Mouse (Mus musculus): ENCODE results near the gene Kirrel3. TPM values are rescaled to one million over a fixed set of nuclear protein-coding genes. Genes with fewer than 3 reads are reported as not detected.

Gene Kirrel3
- polyA plus RNA-seq, 1 experiment from 2014 or later = 0.13 TPM

DNA sequence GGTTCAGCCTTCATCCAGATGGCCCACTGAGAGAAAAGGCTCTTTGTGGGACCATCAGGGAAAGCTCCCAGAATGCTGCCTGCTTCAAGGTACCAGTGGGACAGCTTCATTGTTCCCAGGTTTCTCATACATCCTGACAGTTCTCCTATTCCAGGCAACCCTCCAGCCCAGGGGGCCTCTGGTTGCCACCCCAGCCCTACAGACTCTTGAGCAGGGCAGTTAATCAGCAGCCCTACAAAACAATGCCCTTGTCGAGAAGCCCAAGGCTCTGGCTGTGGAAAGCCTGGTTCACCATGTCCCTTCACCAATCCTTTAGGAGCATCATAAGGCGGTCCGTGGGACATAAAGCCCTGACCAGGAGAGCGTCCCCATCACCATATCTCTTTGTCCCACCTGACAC lies 567.0 kb downstream of the Kirrel3 start:
- H3K4me3 ChIP-seq (replicated peaks) = no peak overlapping the region
- no peak overlapping the region for H3K27ac ChIP-seq (replicated peaks)
- no peak overlapping the region for H3K4me2 ChIP-seq
- H3K36me3 ChIP-seq (replicated peaks) = peaks cover 74% of the 10 kb centered on the region
- no peaks in the 10 kb centered on the region for H3K27me3 ChIP-seq
- H3K9me3 ChIP-seq (replicated peaks) = no peaks in the 10 kb centered on the region
- peaks cover 5% of the 10 kb centered on the region; the same call in 1 of the 2 replicates for H3K4me1 ChIP-seq (replicated peaks)
- H3K9ac ChIP-seq = no peak overlapping the region
- no peak for ATAC-seq (ENCODE audit: insufficient read depth)
- 85% methylated on average over 4 of the region's 4 CpGs for WGBS (ENCODE audit: insufficient replicate concordance)

- Histone ChIP-seq H3K9me3 (replicated peaks) (no peaks in the 10 kb centered on the region), H3K4me2 (no peak overlapping the region), H3K9ac (no peak overlapping the region), H3K4me1 (replicated peaks) (peaks cover 5% of the 10 kb centered on the region; the same call in 1 of the 2 replicates), H3K27me3 (no peaks in the 10 kb centered on the region), H3K27ac (replicated peaks) (no peak overlapping the region), H3K36me3 (replicated peaks) (peaks cover 70% of the 10 kb centered on the region), H3K4me3 (replicated peaks) (no peak overlapping the region)
- 85% methylated on average over 16 of the region's 16 CpGs for WGBS (ENCODE audit: insufficient replicate concordance)
- no peak for ATAC-seq (ENCODE audit: insufficient read depth)
Measured at GRCm38 (mm10) chr9:35053081-35053480, 567.4 kb downstream of the Kirrel3 start.

GRCm38 (mm10) chr9:35053669-35054068 lies 568.0 kb downstream of the Kirrel3 start:
- no peaks in the 10 kb centered on the region for H3K9me3 ChIP-seq (replicated peaks)
- H3K4me1 ChIP-seq (replicated peaks) = peaks cover 5% of the 10 kb centered on the region; the same call in 1 of the 2 replicates
- ATAC-seq (ENCODE audit: insufficient read depth) = no peak
- 84% methylated on average over 3 of the region's 3 CpGs for WGBS (ENCODE audit: insufficient replicate concordance)
- H3K9ac ChIP-seq = no peak overlapping the region
- H3K27ac ChIP-seq (replicated peaks) = no peak overlapping the region
- no peak overlapping the region for H3K4me3 ChIP-seq (replicated peaks)
- no peaks in the 10 kb centered on the region for H3K27me3 ChIP-seq
- H3K36me3 ChIP-seq (replicated peaks) = peaks cover 64% of the 10 kb centered on the region
- no peak overlapping the region for H3K4me2 ChIP-seq

DNA sequence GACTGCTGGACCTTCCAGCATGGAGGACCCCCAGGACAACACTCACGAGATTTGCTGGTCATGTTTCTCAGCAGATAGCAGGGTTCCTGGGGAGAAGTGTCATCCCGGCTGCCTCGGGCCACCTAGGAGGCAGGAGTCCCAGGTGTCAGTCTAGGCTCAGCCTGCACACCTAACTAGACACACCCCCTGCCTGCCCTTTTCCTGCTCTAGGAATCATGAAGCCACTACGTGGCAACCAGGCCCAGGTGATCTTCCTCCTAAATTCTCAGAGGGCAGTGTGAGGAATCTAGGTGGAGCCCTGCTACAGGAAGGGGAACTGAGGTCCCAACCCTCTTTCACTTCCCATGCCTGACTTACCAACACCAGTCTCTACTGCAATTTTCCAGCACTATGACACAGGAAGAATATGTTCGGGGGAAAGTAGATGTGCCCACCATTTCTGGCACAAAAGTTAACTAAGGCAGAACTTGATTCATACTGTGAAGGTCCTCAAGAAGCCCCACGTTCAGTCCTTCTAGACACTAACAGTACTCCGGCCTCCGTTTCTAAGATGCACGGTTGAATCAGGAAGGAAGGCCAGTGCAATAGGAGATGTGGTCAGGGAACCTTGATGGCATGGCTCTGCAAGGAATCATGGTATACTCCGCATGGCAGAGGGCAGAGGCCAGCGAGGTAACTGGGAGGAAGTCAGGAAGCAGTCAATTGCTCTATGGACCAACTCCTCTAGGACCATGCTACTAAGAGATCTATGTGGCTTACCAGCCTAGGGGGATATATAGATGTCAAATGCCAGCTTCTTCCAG lies 570.0 kb downstream of the Kirrel3 start:
- H3K9ac ChIP-seq = no peak overlapping the region
- no peaks in the 10 kb centered on the region for H3K27me3 ChIP-seq
- ATAC-seq (ENCODE audit: insufficient read depth) = no peak
- H3K9me3 ChIP-seq (replicated peaks) = no peaks in the 10 kb centered on the region
- H3K36me3 ChIP-seq (replicated peaks) = peaks cover 45% of the 10 kb centered on the region
- H3K4me3 ChIP-seq (replicated peaks) = no peak overlapping the region
- H3K27ac ChIP-seq (replicated peaks) = peak overlapping the region; percentile 38
- H3K4me2 ChIP-seq = no peak overlapping the region
- WGBS (ENCODE audit: insufficient replicate concordance) = 68% methylated on average over 11 of the region's 11 CpGs
- peaks cover 16% of the 10 kb centered on the region for H3K4me1 ChIP-seq (replicated peaks)

DNA sequence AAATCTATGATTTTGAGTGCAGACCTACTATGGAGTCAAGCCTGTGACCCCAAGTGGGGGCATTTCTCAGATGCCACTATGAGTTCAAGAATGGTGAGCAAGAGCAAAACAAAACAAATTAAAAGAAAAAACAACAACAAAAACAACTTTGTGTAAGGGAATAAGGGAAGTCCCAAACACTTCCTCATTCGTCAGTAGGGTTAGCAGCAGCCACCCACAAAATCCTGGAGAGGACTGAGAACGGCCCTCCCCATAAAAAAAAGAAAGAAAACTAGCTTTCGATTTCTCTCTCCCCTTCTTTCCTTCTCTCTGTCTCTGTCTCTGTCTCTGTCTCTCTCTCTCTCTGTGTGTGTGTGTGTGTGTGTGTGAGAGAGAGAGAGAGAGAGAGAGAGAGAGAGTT lies 570.9 kb downstream of the Kirrel3 start:
- no peak overlapping the region for H3K4me2 ChIP-seq
- no peak overlapping the region for H3K27ac ChIP-seq (replicated peaks)
- no peaks in the 10 kb centered on the region for H3K9me3 ChIP-seq (replicated peaks)
- 40% methylated on average over 3 of the region's 3 CpGs for WGBS (ENCODE audit: insufficient replicate concordance)
- no peak overlapping the region for H3K4me3 ChIP-seq (replicated peaks)
- no peaks in the 10 kb centered on the region for H3K27me3 ChIP-seq
- H3K36me3 ChIP-seq (replicated peaks) = peaks cover 36% of the 10 kb centered on the region
- peaks cover 21% of the 10 kb centered on the region for H3K4me1 ChIP-seq (replicated peaks)
- H3K9ac ChIP-seq = no peak overlapping the region
- ATAC-seq (ENCODE audit: insufficient read depth) = no peak

- Histone ChIP-seq H3K9me3 (replicated peaks) (no peaks in the 10 kb centered on the region), H3K27ac (replicated peaks) (no peak overlapping the region), H3K27me3 (no peaks in the 10 kb centered on the region), H3K9ac (no peak overlapping the region), H3K4me1 (replicated peaks) (peaks cover 29% of the 10 kb centered on the region), H3K36me3 (replicated peaks) (peaks cover 26% of the 10 kb centered on the region), H3K4me2 (no peak overlapping the region), H3K4me3 (replicated peaks) (no peak overlapping the region)
- no peak for ATAC-seq (ENCODE audit: insufficient read depth)
- WGBS (ENCODE audit: insufficient replicate concordance) = 67% methylated on average over 6 of the region's 6 CpGs
Measured at GRCm38 (mm10) chr9:35057631-35058030, 571.9 kb downstream of the Kirrel3 start.

GRCm38 (mm10) chr9:35058186-35058585 lies 572.5 kb downstream of the Kirrel3 start:
- Histone ChIP-seq H3K27me3 (no peaks in the 10 kb centered on the region), H3K4me2 (no peak overlapping the region), H3K9me3 (replicated peaks) (no peaks in the 10 kb centered on the region), H3K9ac (no peak overlapping the region), H3K4me3 (replicated peaks) (no peak overlapping the region), H3K27ac (replicated peaks) (no peak overlapping the region), H3K36me3 (replicated peaks) (peaks cover 21% of the 10 kb centered on the region), H3K4me1 (replicated peaks) (peaks cover 33% of the 10 kb centered on the region)
- no peak for ATAC-seq (ENCODE audit: insufficient read depth)
- 73% methylated on average over 4 of the region's 4 CpGs for WGBS (ENCODE audit: insufficient replicate concordance)

DNA sequence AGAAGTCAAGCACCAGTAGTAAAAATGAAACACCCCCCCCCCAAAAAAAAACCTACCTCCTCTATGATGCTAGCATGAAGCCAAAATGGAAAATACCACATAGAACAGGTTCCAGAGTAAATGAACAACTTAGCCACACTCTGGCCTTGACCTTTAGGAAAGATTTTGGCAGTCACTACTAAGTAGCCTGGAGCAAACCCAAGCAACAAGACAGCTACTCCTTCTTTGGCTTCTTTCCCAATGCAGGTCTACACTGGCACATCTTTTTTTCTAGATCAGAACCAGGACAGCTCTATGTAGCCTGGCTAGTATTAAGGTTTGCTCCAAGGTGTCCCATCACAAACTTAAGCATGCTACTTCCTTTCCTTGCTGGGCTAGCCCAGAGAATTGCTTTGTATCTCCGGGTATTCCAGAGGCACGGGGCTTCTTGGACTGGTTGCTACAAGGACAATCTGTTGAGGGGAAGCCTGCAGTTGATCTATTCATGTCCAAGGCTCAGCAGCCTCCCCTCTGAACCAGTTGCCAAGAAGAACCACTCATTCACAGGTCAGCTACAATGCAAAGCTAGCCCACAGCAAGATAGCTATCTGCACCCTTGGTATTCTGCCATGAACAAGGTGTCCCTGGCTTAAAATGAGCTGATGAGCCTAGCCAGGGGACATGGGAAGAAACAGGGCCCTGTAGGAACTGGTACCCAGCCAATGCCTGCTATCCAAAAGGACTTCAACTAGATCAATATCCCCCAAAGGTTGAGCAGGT lies 573.1 kb downstream of the Kirrel3 start:
- Histone ChIP-seq H3K4me3 (replicated peaks) (no peak overlapping the region), H3K36me3 (replicated peaks) (peaks cover 15% of the 10 kb centered on the region), H3K27ac (replicated peaks) (no peak overlapping the region), H3K4me2 (no peak overlapping the region), H3K27me3 (no peaks in the 10 kb centered on the region), H3K4me1 (replicated peaks) (peaks cover 33% of the 10 kb centered on the region), H3K9me3 (replicated peaks) (no peaks in the 10 kb centered on the region), H3K9ac (no peak overlapping the region)
- no peak for ATAC-seq (ENCODE audit: insufficient read depth)
- WGBS (ENCODE audit: insufficient replicate concordance) = 83% methylated on average over 2 of the region's 2 CpGs

- WGBS (ENCODE audit: insufficient replicate concordance) = 66% methylated on average over 5 of the region's 5 CpGs
Measured at GRCm38 (mm10) chr9:35059881-35060280, 574.2 kb downstream of the Kirrel3 start.

GRCm38 (mm10) chr9:35061446-35061845 lies 575.8 kb downstream of the Kirrel3 start:
- peaks cover 28% of the 10 kb centered on the region for H3K4me1 ChIP-seq (replicated peaks)
- no peak overlapping the region for H3K4me2 ChIP-seq
- H3K27me3 ChIP-seq = no peaks in the 10 kb centered on the region
- no peak overlapping the region for H3K4me3 ChIP-seq (replicated peaks)
- H3K36me3 ChIP-seq (replicated peaks) = no peaks in the 10 kb centered on the region
- no peak for ATAC-seq (ENCODE audit: insufficient read depth)
- H3K9me3 ChIP-seq (replicated peaks) = no peaks in the 10 kb centered on the region
- WGBS (ENCODE audit: insufficient replicate concordance) = 33% methylated on average over 2 of the region's 2 CpGs
- H3K9ac ChIP-seq = no peak overlapping the region
- H3K27ac ChIP-seq (replicated peaks) = no peak overlapping the region

More at GRCm38 (mm10) chr9:35059881-35060280, 574.2 kb downstream of the Kirrel3 start:
- Histone ChIP-seq H3K4me1 (replicated peaks) (peaks cover 33% of the 10 kb centered on the region), H3K36me3 (replicated peaks) (peaks cover 4% of the 10 kb centered on the region), H3K9me3 (replicated peaks) (no peaks in the 10 kb centered on the region), H3K4me2 (no peak overlapping the region), H3K27ac (replicated peaks) (no peak overlapping the region), H3K9ac (no peak overlapping the region), H3K4me3 (replicated peaks) (no peak overlapping the region), H3K27me3 (no peaks in the 10 kb centered on the region)
- no peak for ATAC-seq (ENCODE audit: insufficient read depth)

Data from liver, embryonic 15.5 days (tissue).